Mouse (Mus musculus) forebrain, embryonic 14.5 days (tissue): ENCODE data around the gene Faap100. TPM values are rescaled to one million over a fixed set of nuclear protein-coding genes. Genes with fewer than 3 reads are reported as not detected.

Source experiments
- ATAC-seq: fragments of 200-750 bp; cut with Nextera tagmentation; 2 replicates; pipeline ENCODE4 v1.8.0; 2017; ENCODE audit warnings: mild to moderate bottlenecking, moderate library complexity
- DNase-seq: peaks from one replicate; pipeline ENCODE4 v3.0.0-alpha.2; 2015; ENCODE audit warnings: low spot score
- H3K27ac ChIP-seq: fragments of 300-500 bp; sonication (generic); 2 replicates; pipeline ENCODE4 v1.5.1; 2014; ENCODE audit warnings: low read depth, mild to moderate bottlenecking, control low read depth, low read length, moderate library complexity
- H3K27me3 ChIP-seq: fragments of 300-500 bp; sonication (generic); replicated peaks from 2 replicates; pipeline ENCODE4 v1.6.1; 2014; ENCODE audit warnings: low read length, control low read depth, mixed read lengths; ENCODE audit not compliant: control insufficient read depth, insufficient read depth
- H3K36me3 ChIP-seq: fragments of 300-500 bp; sonication (generic); 2 replicates; pipeline ENCODE4 v1.6.1; 2014; ENCODE audit warnings: low read length, control low read depth; ENCODE audit not compliant: control insufficient read depth, insufficient read depth
- H3K4me1 ChIP-seq: fragments of 300-500 bp; sonication (generic); 2 replicates; pipeline ENCODE4 v1.6.1; 2014; ENCODE audit warnings: antibody characterized with exemption, low read length, control low read depth; ENCODE audit not compliant: control insufficient read depth, insufficient read depth
- H3K4me2 ChIP-seq: fragments of 300-500 bp; sonication (generic); 2 replicates; pipeline ENCODE4 v1.6.1; 2014; ENCODE audit warnings: mild to moderate bottlenecking, control low read depth, low read length
- H3K4me3 ChIP-seq: fragments of 300-500 bp; sonication (generic); 2 replicates; pipeline ENCODE4 v1.5.1; 2014; ENCODE audit warnings: low read depth, low read length, control low read depth
- H3K9ac ChIP-seq: fragments of 300-500 bp; sonication (generic); 2 replicates; pipeline ENCODE4 v1.6.1; 2014; ENCODE audit warnings: mild to moderate bottlenecking, low read length, control low read depth, moderate library complexity
- H3K9me3 ChIP-seq: fragments of 300-500 bp; sonication (generic); replicated peaks from 2 replicates; pipeline ENCODE4 v1.6.1; 2016; ENCODE audit warnings: low read length, control low read depth, mixed read lengths; ENCODE audit not compliant: control insufficient read depth
- WGBS: fragments of 180-500 bp; shearing (Covaris S2); extraction: QIAGEN DNeasy Blood & Tissue Kit; methylation state at CpG from one replicate; pipeline ENCODE4 v1.1.7; 2014; 5-methylcytosine and 5-hydroxymethylcytosine counted together
- polyA plus RNA-seq: library from polyadenylated mRNA; unstranded; fragments of >200 nt; fragmentation: Nextera tagmentation; extraction: Ambion mirVana; gene quantifications from 2 replicates; pipeline ENCODE4 v1.2.1, GENCODE M21; 2014

Gene Faap100
- polyA plus RNA-seq, 1 experiment from 2014 or later = 51.7 TPM

DNA sequence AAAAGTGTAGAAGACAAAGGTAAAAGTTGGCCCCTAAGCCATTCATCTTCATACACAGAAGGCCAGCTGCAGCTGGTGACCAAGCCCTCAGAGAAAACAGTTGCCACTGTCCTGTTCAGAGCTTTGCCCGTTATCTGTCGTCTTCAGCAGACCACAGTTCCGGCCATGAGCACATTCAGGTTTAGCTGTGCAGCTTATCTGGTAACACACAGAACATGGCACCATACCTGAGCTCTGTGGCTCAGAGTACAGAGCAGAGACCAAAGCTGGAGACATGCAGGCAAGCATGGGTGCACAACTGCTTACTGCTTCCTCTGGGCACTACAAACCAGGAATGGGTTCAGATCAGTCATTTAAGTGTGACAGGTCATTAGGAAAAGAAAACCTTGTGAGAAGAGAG is 27.3 kb upstream of the Faap100 start:
- Histone ChIP-seq H3K9ac (no peak overlapping the region), H3K4me2 (no peak overlapping the region), H3K4me1 (no peaks in the 10 kb centered on the region), H3K27me3 (no peaks in the 10 kb centered on the region), H3K4me3 (no peak overlapping the region), H3K36me3 (peaks cover 85% of the 10 kb centered on the region), H3K27ac (no peak overlapping the region), H3K9me3 (no peaks in the 10 kb centered on the region)
- ATAC-seq (no peak), DNase-seq (no peak)
- 92% methylated on average over 3 of the region's 3 CpGs for WGBS

- no peak for ATAC-seq
- WGBS = 97% methylated on average over 1 of the region's 1 CpGs
- no peak overlapping the region for H3K4me3 ChIP-seq
- no peaks in the 10 kb centered on the region for H3K9me3 ChIP-seq
- no peak for DNase-seq
- H3K4me2 ChIP-seq = no peak overlapping the region
- H3K9ac ChIP-seq = no peak overlapping the region
- no peaks in the 10 kb centered on the region for H3K4me1 ChIP-seq
- H3K36me3 ChIP-seq = peaks cover 85% of the 10 kb centered on the region
- H3K27me3 ChIP-seq = no peaks in the 10 kb centered on the region
- no peak overlapping the region for H3K27ac ChIP-seq
Measured at GRCm38 (mm10) chr11:120404814-120405213, 26.2 kb upstream of the Faap100 start.

DNA sequence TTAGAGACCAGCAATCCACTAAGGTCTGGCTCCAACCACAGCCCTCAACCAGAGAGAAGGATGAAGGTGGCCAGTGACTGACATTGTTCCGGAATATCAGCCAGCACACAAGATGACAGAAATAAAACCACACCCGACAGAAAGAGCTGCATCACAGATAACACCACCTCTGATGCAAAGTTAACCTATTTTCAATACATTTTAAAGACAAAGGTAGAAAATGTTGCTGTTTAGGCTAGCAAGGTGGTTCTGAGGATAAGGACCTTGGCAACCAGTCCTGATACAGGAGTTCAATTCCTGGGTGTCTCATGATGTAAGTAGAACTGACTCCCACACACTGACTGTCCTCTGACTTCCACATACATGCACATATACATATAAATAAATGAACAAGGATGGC is 20.8 kb upstream of the Faap100 start:
- WGBS = 100% methylated on average over 2 of the region's 2 CpGs
- DNase-seq = no peak
- Histone ChIP-seq H3K4me2 (no peak overlapping the region), H3K4me3 (no peak overlapping the region), H3K27ac (no peak overlapping the region), H3K36me3 (peaks cover 76% of the 10 kb centered on the region), H3K9me3 (no peaks in the 10 kb centered on the region), H3K9ac (no peak overlapping the region), H3K4me1 (no peaks in the 10 kb centered on the region), H3K27me3 (no peaks in the 10 kb centered on the region)
- ATAC-seq = no peak

DNA sequence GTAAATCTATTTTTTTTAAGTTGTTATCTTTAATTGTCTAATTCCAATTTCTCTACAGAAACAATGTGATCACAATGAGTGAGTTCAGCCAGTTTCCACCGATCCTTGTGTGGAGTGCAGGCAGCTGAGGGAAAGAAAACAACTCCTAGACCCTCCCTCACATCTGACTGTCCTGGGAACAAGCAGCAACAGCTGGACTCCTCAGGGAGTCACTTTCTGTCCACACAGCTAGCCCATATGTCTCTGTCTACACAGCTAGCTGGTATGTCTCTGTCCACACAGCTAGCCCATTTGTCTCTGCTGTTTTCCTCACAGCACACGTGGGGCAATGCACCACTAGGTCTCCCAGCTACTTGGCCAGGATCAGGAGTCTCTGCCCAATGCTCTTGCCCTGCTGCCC is 19.0 kb upstream of the Faap100 start:
- no peaks in the 10 kb centered on the region for H3K4me1 ChIP-seq
- H3K27me3 ChIP-seq = no peaks in the 10 kb centered on the region
- no peak overlapping the region for H3K4me2 ChIP-seq
- DNase-seq (no peak), ATAC-seq (no peak)
- 88% methylated on average over 2 of the region's 2 CpGs for WGBS
- no peak overlapping the region for H3K4me3 ChIP-seq
- H3K36me3 ChIP-seq = peaks cover 78% of the 10 kb centered on the region
- H3K9me3 ChIP-seq = no peaks in the 10 kb centered on the region
- H3K27ac ChIP-seq = no peak overlapping the region
- H3K9ac ChIP-seq = no peak overlapping the region

- Histone ChIP-seq H3K9ac (no peak overlapping the region), H3K9me3 (no peaks in the 10 kb centered on the region), H3K36me3 (peaks cover 77% of the 10 kb centered on the region), H3K27me3 (no peaks in the 10 kb centered on the region), H3K4me1 (no peaks in the 10 kb centered on the region), H3K4me3 (no peak overlapping the region), H3K27ac (no peak overlapping the region), H3K4me2 (no peak overlapping the region)
- ATAC-seq = no peak
- no peak for DNase-seq
- 87% methylated on average over 4 of the region's 4 CpGs for WGBS
Measured at GRCm38 (mm10) chr11:120395661-120396060, 17.1 kb upstream of the Faap100 start.

- Histone ChIP-seq H3K4me1 (no peaks in the 10 kb centered on the region), H3K9ac (no peak overlapping the region), H3K4me2 (no peak overlapping the region), H3K36me3 (peaks cover 70% of the 10 kb centered on the region), H3K27me3 (no peaks in the 10 kb centered on the region), H3K27ac (no peak overlapping the region), H3K9me3 (no peaks in the 10 kb centered on the region), H3K4me3 (no peak overlapping the region)
- no peak for DNase-seq
- no peak for ATAC-seq
- 92% methylated on average over 9 of the region's 9 CpGs for WGBS
Measured at GRCm38 (mm10) chr11:120388580-120388979, 10.0 kb upstream of the Faap100 start.

GRCm38 (mm10) chr11:120387157-120387556 is 8.6 kb upstream of the Faap100 start:
- no peak for DNase-seq
- H3K4me2 ChIP-seq = no peak overlapping the region
- H3K36me3 ChIP-seq = peaks cover 70% of the 10 kb centered on the region
- H3K9me3 ChIP-seq = no peaks in the 10 kb centered on the region
- no peak overlapping the region for H3K27ac ChIP-seq
- no peak for ATAC-seq
- H3K4me1 ChIP-seq = no peaks in the 10 kb centered on the region
- H3K27me3 ChIP-seq = no peaks in the 10 kb centered on the region
- H3K9ac ChIP-seq = no peak overlapping the region
- no peak overlapping the region for H3K4me3 ChIP-seq
- WGBS = 76% methylated on average over 2 of the region's 2 CpGs

DNA sequence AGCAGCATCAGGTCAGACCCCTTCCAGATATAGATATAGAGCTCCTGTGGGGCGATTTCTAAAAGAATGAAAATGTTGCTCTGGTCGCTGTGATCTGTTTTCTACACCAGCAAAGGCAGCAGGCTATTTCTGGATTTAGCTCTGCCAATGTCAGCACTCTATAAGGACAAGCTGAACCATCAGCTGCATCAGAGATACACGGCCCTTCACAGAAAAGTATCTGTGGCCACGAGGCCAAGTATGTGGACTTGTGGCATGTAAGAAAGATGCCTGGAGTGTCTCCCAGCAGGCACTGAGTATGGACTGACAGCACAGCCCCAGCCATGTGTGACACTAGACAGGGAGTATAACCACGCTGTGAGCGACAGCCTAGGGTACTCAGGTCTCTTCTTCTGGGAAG is 8.1 kb upstream of the Faap100 start:
- ATAC-seq (no peak), DNase-seq (no peak)
- no peaks in the 10 kb centered on the region for H3K4me1 ChIP-seq
- H3K4me2 ChIP-seq = no peak overlapping the region
- WGBS = 94% methylated on average over 6 of the region's 6 CpGs
- H3K9me3 ChIP-seq = no peaks in the 10 kb centered on the region
- H3K36me3 ChIP-seq = peaks cover 70% of the 10 kb centered on the region
- H3K27me3 ChIP-seq = no peaks in the 10 kb centered on the region
- no peak overlapping the region for H3K4me3 ChIP-seq
- H3K27ac ChIP-seq = no peak overlapping the region
- no peak overlapping the region for H3K9ac ChIP-seq

DNA sequence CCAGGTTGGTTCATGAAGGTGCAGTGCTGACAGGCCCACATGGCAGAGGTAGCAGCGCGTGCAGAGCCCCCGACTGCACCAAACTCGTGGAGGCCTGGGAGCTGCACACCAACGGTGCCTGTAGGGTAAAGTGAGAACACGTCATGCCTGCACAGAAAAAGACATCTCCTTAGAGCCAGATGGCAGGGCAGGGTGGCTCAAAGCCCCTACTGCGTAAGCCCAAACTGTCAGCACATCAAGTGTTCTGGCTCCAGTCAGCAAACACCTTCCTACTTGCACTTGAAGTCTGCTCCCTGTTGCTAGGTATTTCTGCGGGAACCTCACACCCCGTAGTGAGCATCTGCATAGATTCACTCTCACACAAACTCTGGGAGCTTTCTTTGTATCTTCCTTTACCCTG is 3.9 kb upstream of the Faap100 start:
- Histone ChIP-seq H3K4me2 (no peak overlapping the region), H3K4me3 (no peak overlapping the region), H3K9ac (no peak overlapping the region), H3K36me3 (peaks cover 74% of the 10 kb centered on the region), H3K9me3 (no peaks in the 10 kb centered on the region), H3K4me1 (peaks cover 6% of the 10 kb centered on the region), H3K27me3 (no peaks in the 10 kb centered on the region), H3K27ac (no peak overlapping the region)
- WGBS = 95% methylated on average over 9 of the region's 9 CpGs
- DNase-seq (no peak), ATAC-seq (no peak)
